Mouse (Mus musculus) embryonic facial prominence, embryonic 11.5 days (tissue): ENCODE measurements around the gene Cdk2. TPM values are rescaled to one million over a fixed set of nuclear protein-coding genes. Genes with fewer than 3 reads are reported as not detected.
"Not testable (repeated sequence)": the region's sequence is repeated elsewhere in the genome, so short reads cannot be mapped to it uniquely, and the experiment has no call there.

ENCODE experiments used
- ATAC-seq: fragments of 200-750 bp; cut with Nextera tagmentation; replicated peaks from 2 replicates; pipeline ENCODE4 v1.8.0; 2017; ENCODE audit warnings: low read depth; ENCODE audit not compliant: insufficient number of reproducible peaks, low FRiP score, low TSS enrichment
- DNase-seq: peaks from one replicate; pipeline ENCODE4 v3.0.0-alpha.2; 2015; ENCODE audit warnings: low spot score
- H3K27ac ChIP-seq: fragments of 300-500 bp; sonication (generic); replicated peaks from 2 replicates; pipeline ENCODE4 v1.5.1; 2014; ENCODE audit warnings: mild to moderate bottlenecking, low read depth, low read length, control low read depth
- H3K27me3 ChIP-seq: fragments of 300-500 bp; sonication (generic); 2 replicates; pipeline ENCODE4 v1.6.1; 2014; ENCODE audit warnings: mild to moderate bottlenecking, low read length, moderate library complexity, mixed read lengths; ENCODE audit not compliant: control insufficient read depth, insufficient read depth
- H3K36me3 ChIP-seq: fragments of 300-500 bp; sonication (generic); replicated peaks from 2 replicates; pipeline ENCODE4 v1.6.1; 2014; ENCODE audit warnings: low read depth, mild to moderate bottlenecking, low read length, moderate library complexity, mixed read lengths; ENCODE audit not compliant: control insufficient read depth, insufficient read depth
- H3K4me1 ChIP-seq: fragments of 300-500 bp; sonication (generic); 2 replicates; pipeline ENCODE4 v1.6.1; 2014; ENCODE audit warnings: low read length, mixed read lengths; ENCODE audit not compliant: control insufficient read depth, insufficient read depth
- H3K4me2 ChIP-seq: fragments of 300-500 bp; sonication (generic); 2 replicates; pipeline ENCODE4 v1.6.1; 2014; ENCODE audit warnings: low read depth, mild to moderate bottlenecking, control low read depth, low read length, moderate library complexity
- H3K4me3 ChIP-seq: fragments of 300-500 bp; sonication (generic); 2 replicates; pipeline ENCODE4 v1.5.1; 2014; ENCODE audit warnings: low read depth, low read length, control low read depth
- H3K9ac ChIP-seq: fragments of 300-500 bp; sonication (generic); replicated peaks from 2 replicates; pipeline ENCODE4 v1.6.1; 2014; ENCODE audit warnings: mild to moderate bottlenecking, control low read depth, low read length
- H3K9me3 ChIP-seq: fragments of 300-500 bp; sonication (generic); replicated peaks from 2 replicates; pipeline ENCODE4 v1.6.1; 2016; ENCODE audit warnings: mild to moderate bottlenecking, low read length, inconsistent platforms, mixed read lengths; ENCODE audit not compliant: control insufficient read depth
- WGBS: fragments of 180-500 bp; shearing (Covaris S2); extraction: QIAGEN DNeasy Blood & Tissue Kit; methylation state at CpG from one replicate; pipeline ENCODE4 v1.1.7; 2014; 5-methylcytosine and 5-hydroxymethylcytosine counted together
- polyA plus RNA-seq: library from polyadenylated mRNA; unstranded; fragments of >200 nt; fragmentation: Nextera tagmentation; extraction: Ambion mirVana; gene quantifications from 2 replicates; pipeline ENCODE4 v1.2.1, GENCODE M21; 2014

Gene Cdk2
- polyA plus RNA-seq, 1 experiment from 2014 or later, result 146 TPM

GRCm38 (mm10) chr10:128728059-128728458 is 23.2 kb upstream of the Cdk2 start:
- Histone ChIP-seq H3K9me3 (no peaks in the 10 kb centered on the region), H3K4me1 (no peaks in the 10 kb centered on the region), H3K27me3 (no peaks in the 10 kb centered on the region), H3K4me3 (no peak overlapping the region), H3K4me2 (no peak overlapping the region), H3K9ac (no peak overlapping the region), H3K36me3 (no peaks in the 10 kb centered on the region), H3K27ac (no peak overlapping the region)
- 85% methylated on average over 5 of the region's 5 CpGs for whole genome bisulfite sequencing
- DNase-seq, result no peak
- ATAC-seq, result no peak

GRCm38 (mm10) chr10:128725466-128725865 is 20.6 kb upstream of the Cdk2 start:
- not testable (repeated sequence) for H3K9ac ChIP-seq, H3K27ac ChIP-seq, H3K27me3 ChIP-seq, H3K9me3 ChIP-seq, ATAC-seq, H3K4me2 ChIP-seq, H3K4me3 ChIP-seq, DNase-seq, H3K4me1 ChIP-seq, H3K36me3 ChIP-seq
- WGBS, result 80% methylated on average over 3 of the region's 4 CpGs

DNA sequence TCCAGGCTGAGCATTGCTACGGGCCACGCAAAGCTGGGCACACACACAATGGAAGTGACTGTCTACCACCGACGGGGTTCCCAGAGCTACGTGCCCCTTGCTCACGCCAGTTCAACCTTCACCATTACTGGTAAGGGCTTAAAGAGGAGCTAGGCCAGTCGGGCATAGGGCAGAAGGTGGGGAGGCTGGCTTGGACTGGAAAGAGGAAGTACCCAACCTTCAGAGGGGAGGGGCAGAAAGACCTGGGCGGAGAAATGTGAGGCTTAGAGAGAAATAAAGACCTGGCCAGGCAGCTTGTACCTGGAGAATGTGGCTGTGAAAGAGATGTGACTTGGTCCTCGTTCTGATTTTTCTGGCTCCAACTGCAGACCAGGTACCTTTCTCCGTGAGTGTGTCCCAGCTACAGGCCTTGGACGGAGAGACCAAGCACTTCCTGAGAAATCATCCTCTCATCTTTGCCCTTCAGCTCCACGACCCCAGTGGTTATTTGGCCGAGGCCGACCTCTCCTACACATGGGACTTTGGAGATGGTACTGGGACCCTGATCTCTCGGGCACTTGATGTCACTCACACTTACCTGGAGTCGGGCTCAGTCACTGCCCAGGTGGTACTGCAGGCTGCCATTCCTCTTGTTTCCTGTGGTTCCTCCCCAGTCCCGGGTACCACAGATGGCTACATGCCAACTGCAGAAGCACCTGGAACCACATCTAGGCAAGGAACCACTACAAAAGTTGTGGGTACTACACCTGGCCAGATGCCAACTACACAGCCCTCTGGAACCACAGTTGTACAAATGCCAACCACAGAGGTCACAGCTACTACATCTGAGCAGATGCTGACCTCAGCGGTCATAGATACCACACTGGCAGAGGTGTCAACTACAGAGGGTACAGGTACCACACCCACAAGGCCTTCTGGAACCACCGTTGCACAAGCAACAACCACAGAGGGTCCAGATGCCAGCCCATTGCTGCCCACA is 11.0 kb upstream of the Cdk2 start:
- WGBS, result 90% methylated on average over 19 of the region's 19 CpGs
- DNase-seq (no peak), ATAC-seq (no peak)
- Histone ChIP-seq H3K27ac (no peak overlapping the region), H3K4me1 (no peaks in the 10 kb centered on the region), H3K4me3 (no peak overlapping the region), H3K4me2 (no peak overlapping the region), H3K9me3 (no peaks in the 10 kb centered on the region), H3K9ac (no peak overlapping the region), H3K27me3 (no peaks in the 10 kb centered on the region), H3K36me3 (no peaks in the 10 kb centered on the region)

DNA sequence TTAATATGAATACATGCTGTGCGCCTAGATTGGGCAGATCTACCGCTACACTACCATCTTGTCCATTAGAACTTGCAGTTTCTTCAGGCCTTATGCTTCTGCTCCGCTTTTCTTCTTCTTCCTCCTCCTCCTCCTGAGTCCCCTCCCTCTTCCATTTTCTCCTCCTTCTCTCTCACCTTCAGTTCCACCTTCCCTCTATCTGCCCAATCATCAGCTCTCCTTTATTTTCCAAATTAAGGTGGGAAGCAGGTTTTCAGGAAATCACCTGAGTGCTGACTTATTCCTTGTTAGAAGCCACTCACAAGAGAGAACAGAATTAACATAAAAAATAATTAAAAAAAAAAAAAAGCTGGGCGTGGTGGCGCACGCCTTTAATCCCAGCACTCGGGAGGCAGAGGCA is 6.5 kb upstream of the Cdk2 start:
- H3K9me3 ChIP-seq, H3K9ac ChIP-seq, H3K4me1 ChIP-seq, ATAC-seq, H3K4me2 ChIP-seq, H3K36me3 ChIP-seq, DNase-seq, H3K4me3 ChIP-seq, H3K27ac ChIP-seq, H3K27me3 ChIP-seq: not testable (repeated sequence)
- WGBS, result 95% methylated on average over 7 of the region's 7 CpGs

DNA sequence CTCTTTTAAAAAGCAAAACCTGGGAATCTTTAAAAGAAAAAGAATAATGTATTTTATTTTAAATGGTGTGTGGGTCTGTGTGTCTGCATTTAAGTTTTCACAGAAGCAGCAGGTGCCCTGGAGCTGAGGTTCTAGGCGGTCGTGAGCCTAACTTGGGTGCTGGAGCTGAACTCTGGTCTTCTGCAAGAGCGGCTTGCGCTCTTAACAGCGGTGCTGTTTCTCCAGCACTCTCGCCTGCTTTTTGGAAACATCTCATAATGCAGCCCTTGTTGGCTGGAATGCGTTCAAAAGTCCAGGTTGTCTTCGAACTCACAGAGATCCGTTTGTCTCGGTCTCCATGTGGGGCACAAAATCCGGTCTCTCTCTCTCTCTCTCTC is 474 bp upstream of the Cdk2 start:
- DNase-seq, result peak; percentile 14
- Histone ChIP-seq H3K4me2 (peak overlapping the region; percentile 40), H3K27ac (no peak overlapping the region), H3K27me3 (no peaks in the 10 kb centered on the region), H3K4me3 (peak overlapping the region; percentile 82), H3K9me3 (no peaks in the 10 kb centered on the region), H3K9ac (peak overlapping the region; percentile 40), H3K36me3 (no peaks in the 10 kb centered on the region; the same call in none of the 2 replicates), H3K4me1 (peaks cover 2% of the 10 kb centered on the region; the same call in 1 of the 2 replicates)
- 8% methylated on average over 11 of the region's 11 CpGs for WGBS
- ATAC-seq, result no peak

DNA sequence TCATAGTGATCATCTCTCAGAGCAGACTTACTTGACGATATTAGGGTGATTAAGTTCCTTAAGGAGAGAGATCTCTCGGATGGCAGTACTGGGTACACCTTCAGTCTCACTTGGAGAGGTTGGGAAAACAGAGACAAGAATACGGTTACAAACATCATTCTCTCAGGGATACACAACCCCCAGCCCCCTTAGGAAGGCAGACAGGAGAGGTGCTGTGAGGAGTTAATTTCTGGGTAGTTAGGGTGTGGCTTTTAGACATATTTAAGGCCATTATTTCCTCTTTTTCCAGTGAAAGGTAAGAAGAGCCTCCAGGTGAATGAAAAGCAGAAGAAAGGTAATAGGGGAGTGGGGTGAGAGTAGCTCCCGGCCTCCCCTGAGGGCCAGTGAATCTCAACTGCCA is 936 bp downstream of the Cdk2 start, which contains the start of gene Pmel:
Pmel (plus strand) TSS at position 301 of the 400 bp plus-strand sequence.
- 15% methylated on average over 4 of the region's 4 CpGs for WGBS
- Histone ChIP-seq H3K4me2 (peak within 1 kb of the TSS; percentile 63), H3K9me3 (no peaks in the 10 kb centered on the region), H3K36me3 (no peaks in the 10 kb centered on the region; the same call in none of the 2 replicates), H3K9ac (peak within 1 kb of the TSS; percentile 80), H3K27ac (peak within 1 kb of the TSS; percentile 88), H3K27me3 (no peaks in the 10 kb centered on the region), H3K4me3 (peak within 1 kb of the TSS; percentile 82), H3K4me1 (peaks cover 2% of the 10 kb centered on the region; the same call in 1 of the 2 replicates)
- DNase-seq (no peak), ATAC-seq (no peak)

- Histone ChIP-seq H3K27me3 (no peaks in the 10 kb centered on the region), H3K27ac (no peak overlapping the region), H3K9ac (no peak overlapping the region), H3K4me1 (peaks cover 2% of the 10 kb centered on the region; the same call in 1 of the 2 replicates), H3K9me3 (no peaks in the 10 kb centered on the region), H3K36me3 (no peaks in the 10 kb centered on the region; the same call in none of the 2 replicates), H3K4me2 (no peak overlapping the region), H3K4me3 (no peak overlapping the region)
- ATAC-seq (no peak), DNase-seq (no peak)
- WGBS, result 90% methylated on average over 6 of the region's 6 CpGs
These were observed 2.4 kb downstream of the Cdk2 start for GRCm38 (mm10) chr10:128702328-128703007.
